Mouse (Mus musculus): ENCODE data around the gene Kcnj10.

- no peak for TF ChIP-seq CTCF (IDR thresholded peaks at IDR 0.05; ENCODE audit: borderline replicate concordance, control insufficient read depth, extremely low read depth, insufficient read depth, low read length, poor library complexity)
- TF ChIP-seq POLR2A (IDR thresholded peaks at IDR 0.05; ENCODE audit: control insufficient read depth, extremely low read depth, insufficient read depth, low read length, poor library complexity), result no peak
Observed at GRCm38 (mm10) chr1:172413491-172414230, 72.7 kb downstream of the Kcnj10 start.
